Mouse (Mus musculus) WW6 (cell line): ENCODE data around the gene Fbxo3.
"Not testable (repeated sequence)": the region's sequence is repeated elsewhere in the genome, so short reads cannot be mapped to it uniquely, and the experiment has no call there.

ENCODE experiments used
- DNase-seq: peaks from one replicate; pipeline ENCODE4 v3.0.0-alpha.2; 2013; ENCODE audit warnings: low read depth, low spot score

Gene Fbxo3

GRCm38 (mm10) chr2:104036316-104036715 lies 8.8 kb downstream of the Fbxo3 start:
- no peak for DNase-seq

- DNase-seq, result no peak
These were observed 10.7 kb downstream of the Fbxo3 start for GRCm38 (mm10) chr2:104038236-104038635.

- DNase-seq, result no peak
These were observed 14.1 kb downstream of the Fbxo3 start for GRCm38 (mm10) chr2:104041632-104042031.

- DNase-seq, result no peak
These were observed 15.2 kb downstream of the Fbxo3 start for GRCm38 (mm10) chr2:104042766-104043165.

- DNase-seq, result no peak
These were observed 16.3 kb downstream of the Fbxo3 start for GRCm38 (mm10) chr2:104043624-104044478.

GRCm38 (mm10) chr2:104044479-104045080 lies 17.1 kb downstream of the Fbxo3 start:
- no peak for DNase-seq

GRCm38 (mm10) chr2:104058381-104058780 lies 30.9 kb downstream of the Fbxo3 start:
- DNase-seq, result no peak

- DNase-seq, result no peak
These were observed 31.4 kb downstream of the Fbxo3 start for GRCm38 (mm10) chr2:104058954-104059353.

GRCm38 (mm10) chr2:104059786-104060185 lies 32.3 kb downstream of the Fbxo3 start:
- DNase-seq, result no peak

GRCm38 (mm10) chr2:104060996-104061395 lies 33.5 kb downstream of the Fbxo3 start:
- no peak for DNase-seq

- DNase-seq, result no peak
These were observed 35.1 kb downstream of the Fbxo3 start for GRCm38 (mm10) chr2:104062665-104063064.

GRCm38 (mm10) chr2:104064152-104064551 lies 36.6 kb downstream of the Fbxo3 start:
- DNase-seq, result no peak

GRCm38 (mm10) chr2:104065526-104065925 lies 38.0 kb downstream of the Fbxo3 start, which contains the start of gene Gm10912:
Gene Gm10912, plus strand, starts transcription at chr2:104065826.
- not testable (repeated sequence) for DNase-seq

GRCm38 (mm10) chr2:104068450-104068849 lies 40.9 kb downstream of the Fbxo3 start, which contains the start of gene Gm10799:
Gene Gm10799, minus strand, starts transcription at chr2:104068550.
- DNase-seq, result not testable (repeated sequence)

- DNase-seq, result peak; percentile 38
These were observed 42.2 kb downstream of the Fbxo3 start, which contains the start of gene Cd59b for GRCm38 (mm10) chr2:104069704-104070185. Gene Cd59b, plus strand, starts transcription at chr2:104069849.

GRCm38 (mm10) chr2:104078285-104078684 lies 50.8 kb downstream of the Fbxo3 start:
- not testable (repeated sequence) for DNase-seq

- DNase-seq, result not testable (repeated sequence)
These were observed 54.0 kb downstream of the Fbxo3 start for GRCm38 (mm10) chr2:104081436-104082050.

- DNase-seq, result no peak
These were observed 55.0 kb downstream of the Fbxo3 start for GRCm38 (mm10) chr2:104082474-104082873.

- not testable (repeated sequence) for DNase-seq
These were observed 56.5 kb downstream of the Fbxo3 start for GRCm38 (mm10) chr2:104084027-104084426.

GRCm38 (mm10) chr2:104087562-104087961 lies 60.0 kb downstream of the Fbxo3 start:
- DNase-seq, result not testable (repeated sequence)

GRCm38 (mm10) chr2:104093305-104093704 lies 65.8 kb downstream of the Fbxo3 start:
- DNase-seq, result no peak

- DNase-seq, result no peak
These were observed 68.3 kb downstream of the Fbxo3 start, which contains the start of gene Cd59a for GRCm38 (mm10) chr2:104095741-104096213. Gene Cd59a, plus strand, starts transcription at chr2:104095801.
